18 mouse cellular contexts compared by ENCODE assay signal in the genomic region with DNA sequence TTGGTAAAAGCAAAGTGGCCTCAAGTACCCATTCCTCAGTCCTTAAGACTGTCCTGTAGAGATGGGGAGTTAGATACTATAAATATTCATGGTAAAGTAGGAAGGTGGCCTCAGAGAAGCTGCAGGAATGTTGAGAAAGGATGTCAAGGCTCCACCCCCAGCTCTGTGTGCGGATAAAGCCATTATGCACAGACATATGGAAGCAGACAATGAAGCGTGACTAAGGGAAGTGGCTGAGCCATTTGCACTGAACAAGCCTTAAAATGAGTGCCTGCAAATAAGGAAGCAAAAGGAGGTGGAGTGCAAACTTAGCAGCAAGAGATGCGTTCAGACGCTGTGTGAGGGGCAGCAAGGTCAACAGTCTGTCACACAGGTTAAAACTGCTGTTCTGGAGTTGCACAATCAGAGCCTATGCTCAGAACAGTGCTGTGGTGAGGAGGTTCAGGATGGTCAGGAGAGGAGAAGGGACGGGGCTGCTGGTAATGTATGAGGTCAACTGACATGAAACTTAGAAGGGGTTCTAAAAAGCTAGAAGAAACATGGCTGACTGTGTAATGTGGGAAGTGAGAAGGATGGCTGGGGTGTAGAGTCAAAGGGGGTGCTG. TPM values are rescaled to one million over a fixed set of nuclear protein-coding genes. Genes with fewer than 3 reads are reported as not detected.
A peak's percentile ranks its signal among the peaks of the same experiment; 100 is the strongest.
DNase-seq lines count a peak whose midpoint lies in the region; ATAC-seq and TF ChIP-seq lines count a peak whose summit lies in the region.
"Had no signal": no experiment of that assay in that cellular context is flagged by ENCODE, and none has a peak within 500 bp of the region (broad histone marks: within the 10 kb centered on the region; RNA-seq: fewer than 3 reads in every experiment).

No protein-coding gene starts in this region.

- TF ChIP-seq CTCF in bone marrow macrophage, adult 2 months (IDR thresholded peaks at IDR 0.05; ENCODE audit: low read depth, low read length): no peak

- H3K27me3 ChIP-seq in megakaryocyte, embryonic 14.5 days (replicated peaks): peaks cover 9% of the 10 kb centered on the region
- H3K27me3 ChIP-seq in midbrain, embryonic 16.5 days (ENCODE audit: control insufficient read depth, insufficient read depth, low read depth, low read length): no peaks in the 10 kb centered on the region
- H3K27me3 ChIP-seq in hindbrain, embryonic 11.5 days (ENCODE audit: control insufficient read depth, insufficient read depth, low read length): no peaks in the 10 kb centered on the region
- H3K27me3 ChIP-seq: CH12.LX; embryonic facial prominence, embryonic 12.5 days; hindbrain, embryonic 15.5 days; neural tube, embryonic 13.5 days had no signal

- H3K9me3 ChIP-seq in megakaryocyte, embryonic 14.5 days: no peaks in the 10 kb centered on the region
- no peaks in the 10 kb centered on the region for H3K9me3 ChIP-seq in midbrain, embryonic 16.5 days (replicated peaks; ENCODE audit: control insufficient read depth, low read length, poor library complexity, severe bottlenecking)
- H3K9me3 ChIP-seq in hindbrain, embryonic 11.5 days (ENCODE audit: control insufficient read depth, low read length): no peaks in the 10 kb centered on the region
- H3K9me3 ChIP-seq: embryonic facial prominence, embryonic 12.5 days; hindbrain, embryonic 15.5 days; neural tube, embryonic 13.5 days had no signal

- H3K4me2 ChIP-seq in midbrain, embryonic 16.5 days (ENCODE audit: low read length): no peak overlapping the region
- no peak overlapping the region for H3K4me2 ChIP-seq in hindbrain, embryonic 11.5 days (replicated peaks; ENCODE audit: low read depth, low read length)
- H3K4me2 ChIP-seq: embryonic facial prominence, embryonic 12.5 days; hindbrain, embryonic 15.5 days; neural tube, embryonic 13.5 days had no signal

- intact Hi-C loops in left cerebral cortex, postnatal 14 days (cut with DNase I): no loop called here

- peak; percentile 72 for ATAC-seq in frontal cortex, adult (ENCODE audit: low TSS enrichment)
- no peak for ATAC-seq in midbrain, embryonic 16.5 days
- ATAC-seq in hindbrain, embryonic 11.5 days (ENCODE audit: low FRiP score): no peak
- ATAC-seq: intestine, postnatal 0 days had no signal

- H3K4me3 ChIP-seq in bone marrow macrophage, adult 2 months (ENCODE audit: insufficient read depth, low read length): no peak overlapping the region
- H3K4me3 ChIP-seq in megakaryocyte, embryonic 14.5 days (replicated peaks): peak overlapping the region; percentile 20
- H3K4me3 ChIP-seq in midbrain, embryonic 16.5 days (ENCODE audit: low read depth, low read length): no peak overlapping the region
- H3K4me3 ChIP-seq in hindbrain, embryonic 11.5 days (ENCODE audit: low read depth, low read length): no peak overlapping the region
- H3K4me3 ChIP-seq: embryonic facial prominence, embryonic 12.5 days; hindbrain, embryonic 15.5 days; neural tube, embryonic 13.5 days had no signal

- H3K36me3 ChIP-seq in megakaryocyte, embryonic 14.5 days (replicated peaks; ENCODE audit: low read length): no peaks in the 10 kb centered on the region
- H3K36me3 ChIP-seq in midbrain, embryonic 16.5 days (ENCODE audit: control insufficient read depth, insufficient read depth, low read length): no peaks in the 10 kb centered on the region
- H3K36me3 ChIP-seq in hindbrain, embryonic 11.5 days (ENCODE audit: control insufficient read depth, insufficient read depth, low read length): no peaks in the 10 kb centered on the region
- H3K36me3 ChIP-seq: embryonic facial prominence, embryonic 12.5 days; hindbrain, embryonic 15.5 days; neural tube, embryonic 13.5 days had no signal

- 45% methylated on average over 5 of the region's 5 CpGs for WGBS in midbrain, embryonic 16.5 days
- 61% methylated on average over 5 of the region's 5 CpGs for WGBS in hindbrain, embryonic 11.5 days

- peak overlapping the region; percentile 49 for H3K27ac ChIP-seq in bone marrow macrophage, adult 2 months (ENCODE audit: insufficient read depth, low read depth, low read length)
- no peak overlapping the region for H3K27ac ChIP-seq in midbrain, embryonic 16.5 days (ENCODE audit: low read length)
- H3K27ac ChIP-seq in hindbrain, embryonic 11.5 days (ENCODE audit: low read depth, low read length): no peak overlapping the region
- H3K27ac ChIP-seq: embryonic facial prominence, embryonic 12.5 days; hindbrain, embryonic 15.5 days; neural tube, embryonic 13.5 days had no signal

- no peak for TF ChIP-seq POLR2A in bone marrow macrophage, adult 2 months (IDR thresholded peaks at IDR 0.05; ENCODE audit: borderline replicate concordance, low read depth, low read length)

- DNase-seq in frontal cortex, postnatal 10 days (ENCODE audit: low spot score in 2 of 2): no peak
- peak; percentile 8 to 24 for DNase-seq in left cerebral cortex, postnatal 14 days (ENCODE audit: low spot score in 2 of 2)
- no peak for DNase-seq in left cerebral cortex, adult 11 months (ENCODE audit: low spot score)
- no peak for DNase-seq in hindbrain, embryonic 11.5 days (ENCODE audit: low spot score)
- DNase-seq: adrenal gland, postnatal 36 days; cerebellum, adult 11 months; cerebellum, postnatal 25 days; kidney, postnatal 10 days; thymus, adult 2 months had no signal

- H3K9ac ChIP-seq in midbrain, embryonic 16.5 days (ENCODE audit: low read depth, low read length): no peak overlapping the region
- H3K9ac ChIP-seq in hindbrain, embryonic 11.5 days (ENCODE audit: low read depth, low read length): no peak overlapping the region
- H3K9ac ChIP-seq: embryonic facial prominence, embryonic 12.5 days; hindbrain, embryonic 15.5 days; neural tube, embryonic 13.5 days had no signal

- peaks cover 19% of the 10 kb centered on the region for H3K4me1 ChIP-seq in bone marrow macrophage, adult 2 months (ENCODE audit: control insufficient read depth, insufficient read depth, low read length)
- peaks cover 12% of the 10 kb centered on the region; the same call in 1 of the 2 replicates for H3K4me1 ChIP-seq in megakaryocyte, embryonic 14.5 days
- no peaks in the 10 kb centered on the region for H3K4me1 ChIP-seq in midbrain, embryonic 16.5 days (ENCODE audit: control insufficient read depth, insufficient read depth, low read length)
- no peaks in the 10 kb centered on the region for H3K4me1 ChIP-seq in hindbrain, embryonic 11.5 days (replicated peaks; ENCODE audit: control insufficient read depth, insufficient read depth, low read length)
- H3K4me1 ChIP-seq: embryonic facial prominence, embryonic 12.5 days had no signal

RNA-seq across cellular contexts. Expression of a gene that starts 35.7 kb away (rescaled TPM):
- total RNA-seq in left cerebral cortex, postnatal 14 days (2021): 10 to 100 TPM; 63.8 to 68.3 TPM
- 0.58 and 1.5 TPM in 2 replicates for polyA plus RNA-seq in bone marrow macrophage, adult 2 months (2012; ENCODE audit: insufficient read depth, insufficient read length, missing spikeins)
- polyA plus RNA-seq in megakaryocyte, embryonic 14.5 days (2012; ENCODE audit: insufficient read depth, low replicate concordance): 0.07 and 0.41 TPM in 2 replicates
- 43.3 and 51.8 TPM in 2 replicates for polyA plus RNA-seq in midbrain, embryonic 16.5 days (2015; fragmentation: Nextera tagmentation; extraction: Ambion mirVana)
- 27.1 and 35.0 TPM in 2 replicates for polyA plus RNA-seq in hindbrain, embryonic 11.5 days (2014; fragmentation: Nextera tagmentation; extraction: Ambion mirVana)

Comparison
In these comparisons a context has a peak if more than half of its experiments do, and no peak if none do; other contexts are left out.
1. DNase-seq: peak in left cerebral cortex, postnatal 14 days (2 of 2); none in frontal cortex, postnatal 10 days (0 of 2), left cerebral cortex, adult 11 months (single experiment) and hindbrain, embryonic 11.5 days (single experiment).
2. RNA of a gene that starts 35.7 kb away (polyA plus RNA-seq): 43.3 to 51.8 TPM in midbrain, embryonic 16.5 days and 27.1 to 35.0 TPM in hindbrain, embryonic 11.5 days; 0.58 to 1.5 TPM in bone marrow macrophage, adult 2 months and 0.07 to 0.41 TPM in megakaryocyte, embryonic 14.5 days; every median in the first group is over 10 times any median in the second.